Mouse (Mus musculus) heart, embryonic 12.5 days (tissue): ENCODE measurements around the gene Ston2. TPM values are rescaled to one million over a fixed set of nuclear protein-coding genes. Genes with fewer than 3 reads are reported as not detected.

ENCODE experiments used
- ATAC-seq: fragments of 200-750 bp; cut with Nextera tagmentation; 2 replicates; pipeline ENCODE4 v1.8.0; 2017; ENCODE audit warnings: moderate TSS enrichment, moderate library complexity; ENCODE audit not compliant: insufficient number of reproducible peaks, low FRiP score
- H3K27ac ChIP-seq: fragments of 300-500 bp; sonication (generic); 2 replicates; pipeline ENCODE4 v1.5.1; 2016; ENCODE audit warnings: mild to moderate bottlenecking, moderate library complexity; ENCODE audit not compliant: poor library complexity, severe bottlenecking
- H3K27me3 ChIP-seq: fragments of 300-500 bp; sonication (generic); replicated peaks from 2 replicates; pipeline ENCODE4 v1.6.1; 2016; ENCODE audit warnings: mild to moderate bottlenecking, moderate library complexity
- H3K36me3 ChIP-seq: fragments of 300-500 bp; sonication (generic); 2 replicates; pipeline ENCODE4 v1.6.1; 2016; ENCODE audit warnings: mild to moderate bottlenecking, moderate library complexity
- H3K4me1 ChIP-seq: fragments of 300-500 bp; sonication (generic); replicated peaks from 2 replicates; pipeline ENCODE4 v1.6.1; 2016; ENCODE audit warnings: mild to moderate bottlenecking
- H3K4me2 ChIP-seq: fragments of 300-500 bp; sonication (generic); 2 replicates; pipeline ENCODE4 v1.6.1; 2016; ENCODE audit warnings: mild to moderate bottlenecking, moderate library complexity
- H3K4me3 ChIP-seq: fragments of 300-500 bp; sonication (generic); 2 replicates; pipeline ENCODE4 v1.5.1; 2016; ENCODE audit warnings: mild to moderate bottlenecking
- H3K9ac ChIP-seq: fragments of 300-500 bp; sonication (generic); 2 replicates; pipeline ENCODE4 v1.6.1; 2016; ENCODE audit warnings: mild to moderate bottlenecking, moderate library complexity
- H3K9me3 ChIP-seq: fragments of 300-500 bp; sonication (generic); replicated peaks from 2 replicates; pipeline ENCODE4 v1.6.1; 2016; ENCODE audit warnings: mild to moderate bottlenecking, moderate library complexity
- WGBS: fragments of 180-500 bp; shearing (Covaris S2); methylation state at CpG from one replicate; pipeline ENCODE4 v1.1.7; 2016; 5-methylcytosine and 5-hydroxymethylcytosine counted together
- polyA plus RNA-seq: library from polyadenylated mRNA; unstranded; fragments of >200 nt; fragmentation: Nextera tagmentation; extraction: Ambion mirVana; gene quantifications from 2 replicates; pipeline ENCODE4 v1.2.1, GENCODE M21; 2016

Gene Ston2
- polyA plus RNA-seq, 1 experiment from 2014 or later = 4.9 TPM

DNA sequence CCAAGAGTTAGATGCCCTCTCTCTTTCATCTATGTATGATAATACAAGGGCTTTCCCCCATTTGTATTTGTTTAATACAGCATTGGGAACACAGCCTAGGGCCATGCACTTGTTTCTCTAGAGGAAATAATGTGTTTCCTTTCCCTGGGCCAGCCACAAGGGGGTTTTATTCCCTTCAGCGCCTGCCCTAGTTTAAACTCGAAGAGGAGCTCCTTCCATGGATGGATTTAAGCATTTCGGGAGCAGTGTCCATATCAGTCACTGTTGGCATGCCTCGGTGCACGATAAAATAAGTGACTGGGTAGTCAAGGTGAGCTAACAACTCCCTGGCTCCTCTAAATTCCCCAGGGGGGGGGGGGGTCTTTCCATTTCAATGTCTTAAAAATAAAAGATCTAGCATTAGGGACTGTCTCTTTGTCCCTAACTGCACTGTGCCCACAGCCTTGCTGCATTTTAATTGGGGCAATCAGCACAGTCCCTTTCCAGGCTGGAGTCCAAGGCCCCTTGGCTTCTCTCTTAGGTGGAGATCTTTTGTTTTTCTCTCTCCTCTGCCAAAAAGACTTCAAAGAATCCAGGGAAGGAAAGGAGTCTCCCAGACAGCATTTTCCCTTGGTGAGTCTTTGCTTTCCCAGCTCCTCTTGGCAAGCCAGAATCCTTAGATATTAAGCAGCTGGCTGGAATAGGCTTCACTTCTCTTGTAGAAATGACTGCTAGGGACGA, 55.3 kb downstream of the Ston2 start:
- no peak for ATAC-seq
- WGBS = 72% methylated on average over 6 of the region's 6 CpGs

DNA sequence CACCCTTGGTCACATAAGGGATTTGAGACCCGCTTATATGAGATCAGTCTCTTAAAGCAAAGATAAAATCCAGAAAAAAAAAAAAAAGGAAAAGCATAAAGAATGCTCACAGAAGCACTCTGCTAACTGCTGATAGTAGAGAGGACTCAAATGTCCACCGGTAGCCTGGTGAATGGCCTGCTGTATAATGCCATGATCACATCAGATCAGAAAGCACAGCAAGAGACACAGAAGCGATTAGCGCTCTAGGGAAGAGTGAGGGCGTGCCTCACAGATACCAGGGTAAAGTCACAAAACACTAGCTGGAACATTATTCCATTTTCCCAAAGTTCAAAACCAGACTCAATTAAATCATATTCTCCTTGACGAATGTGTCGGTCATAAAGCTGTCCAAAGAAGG, 62.0 kb downstream of the Ston2 start:
- no peak overlapping the region for H3K4me3 ChIP-seq
- H3K9ac ChIP-seq = no peak overlapping the region
- WGBS = 79% methylated on average over 7 of the region's 7 CpGs
- no peaks in the 10 kb centered on the region for H3K9me3 ChIP-seq
- H3K4me1 ChIP-seq = no peaks in the 10 kb centered on the region
- no peak overlapping the region for H3K4me2 ChIP-seq
- no peak for ATAC-seq
- H3K36me3 ChIP-seq = no peaks in the 10 kb centered on the region
- no peak overlapping the region for H3K27ac ChIP-seq
- no peaks in the 10 kb centered on the region for H3K27me3 ChIP-seq

More for the DNA sequence above, 55.3 kb downstream of the Ston2 start:
- no peak overlapping the region for H3K4me2 ChIP-seq
- H3K27ac ChIP-seq = no peak overlapping the region
- no peaks in the 10 kb centered on the region for H3K36me3 ChIP-seq
- no peak overlapping the region for H3K4me3 ChIP-seq
- H3K9me3 ChIP-seq = no peaks in the 10 kb centered on the region
- peaks cover 15% of the 10 kb centered on the region for H3K4me1 ChIP-seq
- no peak overlapping the region for H3K9ac ChIP-seq
- no peaks in the 10 kb centered on the region for H3K27me3 ChIP-seq

DNA sequence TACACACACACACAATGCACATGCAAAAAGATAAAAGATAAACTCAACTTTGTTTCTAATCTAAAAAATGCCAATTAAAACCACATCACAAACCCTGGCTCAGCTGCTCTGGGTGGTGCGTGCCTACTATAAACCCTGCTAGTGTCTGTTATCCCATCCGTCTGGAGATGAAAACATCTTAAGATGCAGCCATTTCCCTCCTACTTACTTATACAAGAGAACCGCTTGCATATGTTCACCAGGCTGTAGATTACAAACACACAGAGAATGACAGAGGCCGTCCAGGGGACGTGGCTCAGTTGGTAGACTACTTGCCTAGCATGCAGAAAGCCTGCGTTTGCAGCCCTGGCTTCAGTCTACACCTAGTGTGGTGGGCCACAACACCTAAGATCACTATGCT, 64.3 kb downstream of the Ston2 start:
- H3K36me3 ChIP-seq = no peaks in the 10 kb centered on the region
- H3K4me2 ChIP-seq = no peak overlapping the region
- H3K27ac ChIP-seq = no peak overlapping the region
- H3K27me3 ChIP-seq = no peaks in the 10 kb centered on the region
- no peak overlapping the region for H3K4me3 ChIP-seq
- H3K9ac ChIP-seq = no peak overlapping the region
- no peaks in the 10 kb centered on the region for H3K9me3 ChIP-seq
- no peak for ATAC-seq
- no peaks in the 10 kb centered on the region for H3K4me1 ChIP-seq
- WGBS = 79% methylated on average over 6 of the region's 6 CpGs

DNA sequence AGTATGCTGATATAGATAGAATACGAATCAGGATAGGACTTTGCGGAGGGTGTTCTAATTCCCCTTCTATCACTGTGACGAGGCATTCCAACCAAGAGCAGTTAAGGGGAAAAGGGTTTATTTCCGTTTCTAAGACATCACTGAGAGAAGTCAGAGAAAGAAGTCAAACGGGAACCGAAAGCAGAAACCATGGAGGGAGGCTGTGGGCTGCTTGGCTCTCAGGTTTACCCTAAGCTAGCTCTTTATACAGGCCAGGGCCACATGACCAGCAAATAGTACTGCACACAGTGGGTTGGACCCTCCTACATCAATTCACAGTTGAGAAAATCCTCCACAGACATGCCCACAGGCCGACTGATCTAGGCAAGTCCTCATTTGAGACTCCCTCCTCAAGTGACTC, 69.1 kb downstream of the Ston2 start:
- Histone ChIP-seq H3K4me3 (no peak overlapping the region), H3K9ac (no peak overlapping the region), H3K36me3 (no peaks in the 10 kb centered on the region), H3K9me3 (no peaks in the 10 kb centered on the region), H3K27ac (no peak overlapping the region), H3K4me1 (no peaks in the 10 kb centered on the region), H3K27me3 (no peaks in the 10 kb centered on the region), H3K4me2 (no peak overlapping the region)
- WGBS = 87% methylated on average over 7 of the region's 7 CpGs
- ATAC-seq = no peak

DNA sequence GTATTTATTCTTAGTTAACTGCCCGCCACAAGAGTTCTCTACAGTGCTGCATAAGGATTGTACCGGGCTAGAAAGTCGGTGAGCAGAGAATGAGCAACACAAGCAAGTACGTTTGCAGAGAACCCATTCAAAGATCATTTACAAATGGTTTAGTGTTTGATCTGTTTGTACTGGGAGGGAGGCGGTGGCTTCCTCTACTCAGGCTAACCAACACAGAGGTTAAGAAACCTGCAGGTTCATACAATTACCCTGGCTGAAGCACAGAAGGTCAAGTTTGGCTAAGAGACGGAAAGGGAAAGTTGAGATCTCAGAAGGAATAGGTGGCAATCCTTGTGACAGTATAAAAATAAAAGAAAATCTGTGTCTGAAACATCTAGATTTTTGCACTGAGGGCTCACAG, 72.5 kb downstream of the Ston2 start:
- H3K4me2 ChIP-seq = no peak overlapping the region
- no peak overlapping the region for H3K27ac ChIP-seq
- no peak for ATAC-seq
- no peak overlapping the region for H3K4me3 ChIP-seq
- WGBS = 78% methylated on average over 6 of the region's 6 CpGs
- no peaks in the 10 kb centered on the region for H3K36me3 ChIP-seq
- no peaks in the 10 kb centered on the region for H3K27me3 ChIP-seq
- H3K9me3 ChIP-seq = no peaks in the 10 kb centered on the region
- H3K9ac ChIP-seq = no peak overlapping the region
- no peaks in the 10 kb centered on the region; the same call in 1 of the 2 replicates for H3K4me1 ChIP-seq

DNA sequence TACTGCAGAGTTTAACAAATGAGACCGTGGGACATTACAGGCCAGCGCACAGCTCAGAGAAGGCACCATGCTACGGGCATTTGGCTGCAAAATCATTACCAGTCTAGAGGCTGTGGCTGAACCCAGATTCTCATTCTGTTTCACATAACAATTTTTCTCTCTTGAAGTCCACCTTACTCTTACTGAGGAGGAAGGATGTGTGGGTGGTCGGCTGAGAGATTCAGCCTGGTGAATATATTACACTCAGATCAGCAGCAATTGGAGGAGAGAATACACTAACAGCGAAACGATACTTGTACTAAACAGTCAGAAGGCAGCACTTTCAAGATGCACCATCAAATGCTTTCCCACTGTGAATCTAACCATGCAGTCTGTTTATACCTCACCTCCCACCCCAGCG, 74.8 kb downstream of the Ston2 start:
- H3K9ac ChIP-seq = no peak overlapping the region
- no peak overlapping the region for H3K27ac ChIP-seq
- no peak overlapping the region for H3K4me3 ChIP-seq
- H3K4me2 ChIP-seq = no peak overlapping the region
- H3K9me3 ChIP-seq = no peaks in the 10 kb centered on the region
- ATAC-seq = no peak
- 95% methylated on average over 7 of the region's 7 CpGs for WGBS
- no peaks in the 10 kb centered on the region for H3K36me3 ChIP-seq
- no peaks in the 10 kb centered on the region for H3K27me3 ChIP-seq
- peaks cover 13% of the 10 kb centered on the region for H3K4me1 ChIP-seq

DNA sequence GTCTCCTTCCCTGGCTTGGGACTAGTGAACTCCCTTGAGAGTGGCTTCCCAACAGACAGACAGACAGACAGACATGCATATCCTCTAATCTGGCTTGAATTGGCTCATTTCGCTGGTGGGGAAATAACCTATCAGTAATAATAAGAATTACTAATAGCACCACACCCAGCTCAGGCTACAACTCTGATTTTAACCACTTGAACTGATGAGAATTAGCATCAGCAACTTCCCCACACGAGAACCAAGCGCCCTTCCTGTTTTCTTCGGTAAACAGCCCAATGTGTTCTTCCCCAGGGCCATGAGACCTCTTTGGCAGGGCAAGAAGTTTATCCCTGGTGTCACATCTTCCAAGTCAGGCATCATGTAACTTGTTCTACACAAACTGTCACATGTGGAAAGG, 76.5 kb downstream of the Ston2 start:
- no peak for ATAC-seq
- WGBS = 92% methylated on average over 4 of the region's 4 CpGs

DNA sequence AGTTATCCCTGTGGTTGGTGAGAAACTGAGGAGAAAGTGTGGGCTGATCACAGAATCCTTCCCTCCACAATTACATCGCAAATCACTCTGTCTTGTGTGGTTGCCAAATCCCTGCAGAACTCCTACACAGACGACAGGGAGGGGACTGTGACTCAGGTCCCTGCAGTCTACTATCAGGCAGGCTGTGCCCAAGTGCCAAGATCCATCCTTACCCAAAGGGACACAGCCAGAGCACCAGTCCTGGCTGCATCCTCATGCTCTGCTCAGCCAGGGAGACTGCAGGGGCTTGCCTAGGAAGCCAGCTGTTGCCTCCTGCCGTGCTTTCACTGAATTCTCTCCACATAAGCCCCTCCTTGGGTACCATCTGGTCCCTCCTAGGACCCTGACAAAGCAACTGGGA, 77.3 kb downstream of the Ston2 start:
- no peak for ATAC-seq
- WGBS = 39% methylated on average over 3 of the region's 3 CpGs
- no peak overlapping the region for H3K9ac ChIP-seq

More for the DNA sequence above, 76.5 kb downstream of the Ston2 start:
- no peaks in the 10 kb centered on the region for H3K9me3 ChIP-seq
- no peaks in the 10 kb centered on the region for H3K27me3 ChIP-seq
- no peak overlapping the region for H3K4me2 ChIP-seq
- peaks cover 26% of the 10 kb centered on the region for H3K4me1 ChIP-seq
- no peak overlapping the region for H3K27ac ChIP-seq
- H3K36me3 ChIP-seq = no peaks in the 10 kb centered on the region
- no peak overlapping the region for H3K9ac ChIP-seq
- no peak overlapping the region for H3K4me3 ChIP-seq

DNA sequence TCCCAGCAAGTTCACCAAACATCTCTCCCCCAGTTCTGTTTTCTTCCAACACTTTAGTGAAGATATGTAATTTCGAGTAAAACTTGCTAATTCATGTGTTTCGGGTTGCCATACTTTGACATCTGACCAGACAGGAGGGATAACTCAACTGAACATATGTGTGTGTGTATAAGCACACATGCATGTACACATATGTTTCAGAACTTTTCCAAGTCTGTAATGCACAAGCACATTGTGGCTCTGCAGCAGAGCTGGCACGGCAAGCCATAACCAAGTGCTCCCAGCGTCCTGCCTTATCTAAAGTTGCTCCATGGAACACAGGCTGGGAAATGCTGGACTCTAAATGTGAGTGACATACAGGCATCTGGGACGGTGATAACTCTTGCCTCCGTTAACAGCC, 78.6 kb downstream of the Ston2 start:
- no peaks in the 10 kb centered on the region for H3K9me3 ChIP-seq
- no peak; the same call in 1 of the 2 replicates for ATAC-seq
- H3K4me1 ChIP-seq = peaks cover 26% of the 10 kb centered on the region
- H3K4me2 ChIP-seq = no peak overlapping the region
- H3K27me3 ChIP-seq = no peaks in the 10 kb centered on the region
- H3K9ac ChIP-seq = no peak overlapping the region
- H3K27ac ChIP-seq = no peak overlapping the region
- H3K36me3 ChIP-seq = no peaks in the 10 kb centered on the region
- WGBS = 34% methylated on average over 6 of the region's 6 CpGs
- H3K4me3 ChIP-seq = no peak overlapping the region

More for the DNA sequence above, 77.3 kb downstream of the Ston2 start:
- Histone ChIP-seq H3K4me1 (peaks cover 26% of the 10 kb centered on the region), H3K27me3 (no peaks in the 10 kb centered on the region), H3K4me3 (no peak overlapping the region), H3K4me2 (no peak overlapping the region), H3K9me3 (no peaks in the 10 kb centered on the region), H3K36me3 (no peaks in the 10 kb centered on the region), H3K27ac (no peak overlapping the region)

DNA sequence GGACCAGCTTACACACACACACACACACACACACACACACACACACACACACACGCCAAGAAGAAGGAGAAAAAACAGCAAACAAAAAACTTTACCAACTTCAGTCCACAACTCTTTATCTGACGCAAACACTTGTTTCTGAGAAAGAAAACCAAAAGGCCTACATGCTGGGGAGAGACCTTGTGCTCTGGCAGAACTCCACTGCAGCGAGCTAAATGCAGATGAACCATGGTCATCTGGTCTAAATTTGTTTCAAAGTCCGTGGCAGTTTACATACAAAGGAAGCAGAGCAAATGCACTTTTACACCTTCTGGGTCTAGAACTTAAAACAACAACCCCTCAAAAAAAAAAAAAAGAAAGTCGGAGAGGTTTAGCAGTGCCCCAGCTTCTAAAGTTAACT, 79.0 kb downstream of the Ston2 start:
- 70% methylated on average over 5 of the region's 5 CpGs for WGBS

DNA sequence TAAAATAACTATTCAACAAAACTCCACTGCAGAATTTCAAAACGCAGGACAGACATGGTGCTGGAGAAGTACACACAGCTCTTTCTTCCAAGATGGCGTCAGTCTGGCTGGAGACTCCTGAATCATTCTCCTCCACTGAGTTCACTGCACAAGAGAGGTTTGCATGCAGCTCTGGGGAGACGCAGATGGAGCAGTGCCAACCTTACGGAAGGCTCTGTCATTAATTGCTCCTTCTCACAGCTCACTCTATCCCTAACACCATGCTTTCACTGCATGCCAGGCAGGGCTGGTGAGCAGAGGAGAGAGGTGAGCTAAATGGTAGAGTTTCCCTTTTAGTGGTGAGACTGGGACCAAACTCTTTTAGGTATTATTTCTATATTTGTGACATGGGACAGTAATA, 80.4 kb downstream of the Ston2 start:
- Histone ChIP-seq H3K4me2 (no peak overlapping the region), H3K36me3 (no peaks in the 10 kb centered on the region), H3K9ac (no peak overlapping the region), H3K4me3 (no peak overlapping the region), H3K27me3 (no peaks in the 10 kb centered on the region), H3K4me1 (peaks cover 26% of the 10 kb centered on the region), H3K9me3 (no peaks in the 10 kb centered on the region), H3K27ac (no peak overlapping the region)
- 88% methylated on average over 4 of the region's 4 CpGs for whole genome bisulfite sequencing
- no peak for ATAC-seq

More for the DNA sequence above, 79.0 kb downstream of the Ston2 start:
- Histone ChIP-seq H3K9me3 (no peaks in the 10 kb centered on the region), H3K27me3 (no peaks in the 10 kb centered on the region), H3K4me3 (no peak overlapping the region), H3K4me1 (peaks cover 26% of the 10 kb centered on the region), H3K36me3 (no peaks in the 10 kb centered on the region), H3K9ac (no peak overlapping the region), H3K4me2 (no peak overlapping the region), H3K27ac (no peak overlapping the region)
- ATAC-seq = no peak

DNA sequence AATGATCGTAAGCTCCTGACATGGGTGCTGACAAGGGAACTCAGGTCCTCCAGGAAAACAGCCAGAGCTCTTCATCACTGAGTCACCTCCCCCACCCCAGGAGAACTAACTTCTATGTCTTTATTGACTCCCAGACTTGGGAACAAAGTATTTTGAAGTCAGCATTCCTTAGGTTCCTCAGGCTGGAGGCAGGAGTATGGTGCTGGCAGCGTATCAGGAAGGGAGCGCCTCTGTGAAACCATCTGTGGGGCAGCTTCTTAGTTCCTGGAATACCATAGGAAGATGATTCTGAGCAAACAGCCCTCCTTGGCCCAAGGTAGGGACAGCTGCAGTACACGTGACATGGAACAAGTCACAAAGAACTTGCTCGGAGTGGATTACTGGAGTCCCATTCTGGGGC, 84.7 kb downstream of the Ston2 start:
- 57% methylated on average over 5 of the region's 5 CpGs for WGBS
- peak; percentile 20; the same call in 1 of the 2 replicates for ATAC-seq

More for the DNA sequence above, 84.7 kb downstream of the Ston2 start:
- Histone ChIP-seq H3K9me3 (no peaks in the 10 kb centered on the region), H3K4me1 (peaks cover 15% of the 10 kb centered on the region), H3K27ac (no peak overlapping the region), H3K27me3 (no peaks in the 10 kb centered on the region), H3K9ac (no peak overlapping the region), H3K36me3 (no peaks in the 10 kb centered on the region), H3K4me3 (no peak overlapping the region), H3K4me2 (no peak overlapping the region)
